Mouse (Mus musculus): ENCODE data around the gene Cbx7.
"Not testable (repeated sequence)": the region's sequence is repeated elsewhere in the genome, so short reads cannot be mapped to it uniquely, and the experiment has no call there.

Gene Cbx7

GRCm38 (mm10) chr15:79903081-79903480, 67.8 kb downstream of the Cbx7 start:
- in situ Hi-C loops (cut with MboI; ENCODE audit: unreplicated experiment in 2 of 2): not testable (repeated sequence)

- in situ Hi-C loops (cut with MboI; ENCODE audit: unreplicated experiment in 2 of 2): no loop called here
Observed at GRCm38 (mm10) chr15:79901399-79901798, 69.5 kb downstream of the Cbx7 start.

- in situ Hi-C loops (cut with MboI; ENCODE audit: unreplicated experiment in 2 of 2): no loop called here
Observed at GRCm38 (mm10) chr15:79900751-79901150, 70.2 kb downstream of the Cbx7 start.

DNA sequence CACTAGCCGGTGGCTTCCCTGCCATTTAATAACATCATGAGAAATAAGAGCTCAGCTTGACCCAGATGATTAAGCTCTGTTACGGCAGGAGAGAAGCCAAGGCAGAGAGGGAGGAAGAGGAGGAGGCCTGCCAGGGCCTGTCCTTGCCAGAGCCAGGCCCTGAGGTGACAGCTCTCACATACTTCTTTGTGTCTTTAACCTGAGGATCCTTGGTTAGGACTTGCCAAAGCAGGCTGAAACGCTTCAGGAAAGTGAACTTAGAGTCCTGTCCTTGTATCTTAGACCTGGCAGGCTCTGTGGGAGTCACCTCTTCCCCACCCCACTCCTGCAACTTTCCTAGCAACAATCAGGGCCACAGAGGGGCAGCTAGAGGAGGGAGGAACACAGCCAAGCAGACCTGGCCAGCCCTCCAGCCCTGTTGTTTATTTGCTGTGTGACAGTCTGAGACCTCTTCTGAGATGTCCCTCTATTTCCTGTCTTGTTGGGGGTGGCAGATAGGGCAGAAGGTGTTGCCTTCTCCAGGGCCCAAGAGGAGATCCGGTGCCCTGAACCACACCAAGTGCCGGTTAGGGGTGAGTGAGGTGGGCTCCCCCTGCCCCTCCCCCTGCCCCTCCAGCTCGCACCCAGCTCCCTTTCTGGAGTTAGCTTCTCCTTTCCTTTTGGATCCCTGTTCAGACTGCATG, 71.0 kb downstream of the Cbx7 start:
- in situ Hi-C loops (cut with MboI; ENCODE audit: unreplicated experiment in 2 of 2): no loop called here

DNA sequence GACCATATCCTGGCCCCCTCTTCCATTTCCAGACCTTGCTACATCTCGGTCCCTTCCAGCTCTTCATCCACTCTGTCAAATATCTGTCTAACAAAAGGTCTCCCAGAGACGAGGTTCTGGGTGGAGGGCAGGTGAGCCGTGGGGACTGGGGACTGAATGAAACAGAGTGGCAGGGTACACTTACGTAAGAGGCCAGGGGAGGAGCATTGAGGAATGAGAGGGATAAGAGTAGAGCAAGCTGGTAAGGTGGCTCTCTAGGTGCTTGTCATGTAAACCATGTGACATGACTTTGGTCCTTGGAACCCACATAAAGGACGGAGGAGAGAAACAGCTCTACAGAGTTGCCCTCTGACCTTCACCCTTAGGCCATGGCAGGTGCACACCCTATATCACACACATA, 71.9 kb downstream of the Cbx7 start:
- in situ Hi-C loops (cut with MboI; ENCODE audit: unreplicated experiment in 2 of 2): no loop called here

DNA sequence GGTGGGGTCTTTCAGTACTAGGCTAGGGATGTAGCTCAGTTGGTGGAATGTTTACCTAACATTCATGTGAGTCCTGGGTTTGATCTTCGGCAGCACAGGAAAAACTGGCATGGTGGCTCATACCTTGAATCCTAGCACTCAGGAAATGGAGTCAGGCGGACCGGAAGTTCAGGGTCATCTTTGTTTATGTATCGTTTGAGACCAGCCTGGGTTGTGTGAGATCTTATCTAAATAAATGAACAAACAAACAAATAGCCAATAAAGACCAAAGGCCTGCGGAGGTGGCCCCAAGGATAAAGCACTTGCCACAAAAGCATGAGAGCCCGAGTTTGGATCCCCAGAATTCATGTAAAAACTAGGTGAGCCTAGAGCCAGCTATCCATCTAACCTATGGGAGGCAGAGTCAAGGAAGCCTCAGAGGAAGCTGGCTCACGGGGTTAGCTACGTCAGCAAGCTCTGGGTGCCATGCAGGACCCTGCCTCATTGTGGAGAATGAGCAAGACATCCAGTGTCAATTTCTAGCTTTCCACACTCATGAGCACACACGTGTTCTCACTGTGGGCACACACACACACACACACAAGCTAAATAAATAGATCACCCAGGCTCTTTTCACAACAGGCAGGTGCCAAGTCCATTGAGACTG, 74.7 kb downstream of the Cbx7 start:
- in situ Hi-C loops (cut with MboI; ENCODE audit: unreplicated experiment in 2 of 2): no loop called here

DNA sequence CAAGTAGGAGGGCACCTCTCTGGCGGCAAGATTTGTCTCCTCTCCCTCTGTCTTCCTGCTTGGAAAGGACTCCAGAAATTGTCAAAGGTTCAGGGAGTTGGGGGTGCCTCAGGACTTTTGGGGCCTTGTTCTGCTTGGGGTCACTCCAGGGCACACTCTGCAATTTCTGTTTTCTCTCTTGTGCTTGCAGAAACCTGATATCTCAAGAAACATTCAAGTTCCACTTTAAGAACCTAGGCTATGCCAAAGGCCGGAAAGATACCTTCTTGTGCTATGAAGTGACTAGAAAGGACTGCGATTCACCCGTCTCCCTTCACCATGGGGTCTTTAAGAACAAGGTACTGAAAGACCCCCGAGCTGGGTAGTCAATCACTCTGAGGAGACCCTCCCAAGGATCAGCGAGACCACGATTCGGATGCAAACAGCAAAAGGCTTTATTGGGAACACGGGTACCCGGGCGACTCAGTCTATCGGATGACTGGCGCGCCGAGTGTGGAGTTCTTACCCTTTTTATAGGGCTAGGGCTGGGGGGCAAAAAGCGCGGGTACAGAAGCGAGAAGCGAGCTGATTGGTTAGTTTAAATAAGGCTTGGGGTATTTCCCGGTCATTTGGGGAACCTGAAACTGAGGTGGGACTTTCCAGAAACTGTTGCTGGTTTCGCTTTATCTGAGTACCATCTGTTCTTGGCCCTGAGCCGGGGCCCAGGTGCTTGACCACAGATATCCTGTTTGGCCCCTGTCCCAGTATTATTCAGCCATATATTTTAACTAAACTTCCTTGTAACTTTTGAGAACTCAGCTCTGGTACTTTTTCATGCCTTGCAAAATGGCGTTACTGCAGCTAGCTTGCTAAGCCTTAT, 75.5 kb downstream of the Cbx7 start:
- in situ Hi-C loops (cut with MboI; ENCODE audit: unreplicated experiment in 2 of 2): not testable (repeated sequence)

GRCm38 (mm10) chr15:79894343-79894742, 76.6 kb downstream of the Cbx7 start:
- in situ Hi-C loops (cut with MboI; ENCODE audit: unreplicated experiment in 2 of 2): loop anchor here in 1 of 2 experiments (5.0 kb wide), 1 partner anchor 62 kb away; the partner anchor contains the start of genes Cbx6 and Npcd

DNA sequence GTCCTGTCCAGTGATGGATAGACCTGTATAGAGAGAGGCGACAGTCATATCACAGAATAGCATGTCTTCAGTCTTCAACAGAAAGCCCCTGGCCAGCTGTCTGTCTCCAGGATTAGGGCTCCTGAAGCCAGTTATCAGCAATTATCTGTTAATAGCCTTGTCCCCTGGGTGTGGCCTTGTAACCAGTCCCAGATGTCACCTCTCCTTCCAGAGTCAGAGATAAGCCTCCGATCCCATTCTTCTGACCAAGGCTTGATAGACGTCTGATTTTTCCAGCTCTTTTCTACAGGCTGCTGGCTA, 77.1 kb downstream of the Cbx7 start:
- in situ Hi-C loops (cut with MboI; ENCODE audit: unreplicated experiment in 2 of 2): loop anchor here in 1 of 2 experiments (5.0 kb wide), 1 partner anchor 61 kb away; the partner anchor contains the start of genes Cbx6 and Npcd

- in situ Hi-C loops (cut with MboI; ENCODE audit: unreplicated experiment in 2 of 2): loop anchor here in 1 of 2 experiments (5.0 kb wide), 1 partner anchor 61 kb away; the partner anchor contains the start of genes Cbx6 and Npcd
Observed at GRCm38 (mm10) chr15:79892995-79893823, 77.7 kb downstream of the Cbx7 start.

GRCm38 (mm10) chr15:79892213-79892541, 78.7 kb downstream of the Cbx7 start:
- in situ Hi-C loops (cut with MboI; ENCODE audit: unreplicated experiment in 2 of 2): loop anchor here in 1 of 2 experiments (5.0 kb wide), 1 partner anchor 60 kb away; the partner anchor contains the start of genes Cbx6 and Npcd

GRCm38 (mm10) chr15:79891436-79892212, 79.3 kb downstream of the Cbx7 start, which contains the start of gene Apobec3:
Apobec3 (plus strand) TSS chr15:79891659.
- in situ Hi-C loops (cut with MboI; ENCODE audit: unreplicated experiment in 2 of 2): loop anchor here in 1 of 2 experiments (5.0 kb wide), 1 partner anchor 59 kb away; the partner anchor contains the start of genes Cbx6 and Npcd

DNA sequence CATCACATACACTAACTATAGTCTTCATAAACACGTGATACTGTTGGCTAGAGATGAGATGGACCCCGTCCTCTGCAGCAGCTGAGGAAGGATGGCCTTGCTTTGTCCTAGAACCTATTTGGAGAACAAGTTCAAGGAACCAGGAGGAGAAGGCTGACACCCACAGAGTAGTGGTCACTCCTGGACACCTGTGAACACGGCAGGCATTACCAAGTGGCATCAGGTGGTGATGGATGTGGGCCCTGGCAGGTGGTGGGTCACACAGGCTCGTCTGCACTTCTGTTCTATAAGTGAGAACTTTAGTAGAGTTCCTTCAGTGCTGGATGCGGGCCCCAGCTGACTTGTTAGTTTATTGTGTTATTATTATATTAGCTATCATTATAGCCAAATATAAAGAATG, 86.1 kb downstream of the Cbx7 start:
- in situ Hi-C loops (cut with MboI; ENCODE audit: unreplicated experiment in 2 of 2): loop anchor here in 1 of 2 experiments (5.0 kb wide), 1 partner anchor 53 kb away; the partner anchor contains the start of genes Cbx6 and Npcd

GRCm38 (mm10) chr15:79883352-79883822, 87.5 kb downstream of the Cbx7 start:
- in situ Hi-C loops (cut with MboI; ENCODE audit: unreplicated experiment in 2 of 2): loop anchor here in 1 of 2 experiments (5.0 kb wide), 1 partner anchor 51 kb away; the partner anchor contains the start of genes Cbx6 and Npcd

DNA sequence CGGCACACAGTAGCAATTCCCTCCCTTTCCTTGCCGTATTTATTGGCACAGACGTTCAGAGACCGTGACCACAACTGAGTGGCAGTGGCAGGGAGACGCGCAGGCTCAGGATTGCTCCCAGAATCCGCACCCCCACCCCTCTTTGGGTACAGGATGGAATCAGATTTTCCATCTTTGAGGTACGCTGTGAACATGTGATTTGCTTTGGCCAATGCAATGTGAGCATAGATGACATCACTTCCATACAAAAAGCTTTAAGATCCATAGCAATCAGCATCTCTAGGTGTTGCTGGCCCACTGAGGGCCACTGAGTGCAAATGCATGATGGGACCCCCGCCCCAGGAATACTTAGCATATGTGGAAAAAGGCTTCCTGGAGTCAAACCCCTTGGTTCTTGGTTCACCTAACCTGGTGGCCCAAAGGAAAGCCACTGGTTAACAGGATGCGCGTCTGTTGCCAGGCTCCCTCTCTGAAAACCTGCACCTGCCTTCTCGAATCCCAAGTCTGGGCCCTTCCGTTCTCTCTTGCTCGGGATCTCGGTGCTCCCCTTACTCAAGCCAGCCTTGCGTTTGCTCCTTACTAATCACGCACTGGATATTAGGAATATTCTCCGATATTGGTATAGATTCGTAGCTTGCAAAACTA, 88.2 kb downstream of the Cbx7 start:
- in situ Hi-C loops (cut with MboI; ENCODE audit: unreplicated experiment in 2 of 2): loop anchor here in 1 of 2 experiments (5.0 kb wide), 1 partner anchor 50 kb away; the partner anchor contains the start of genes Cbx6 and Npcd

GRCm38 (mm10) chr15:79880477-79880876, 90.4 kb downstream of the Cbx7 start:
- in situ Hi-C loops (cut with MboI; ENCODE audit: unreplicated experiment in 2 of 2): loop anchor here in 1 of 2 experiments (5.0 kb wide), 1 partner anchor 48 kb away; the partner anchor contains the start of genes Cbx6 and Npcd

DNA sequence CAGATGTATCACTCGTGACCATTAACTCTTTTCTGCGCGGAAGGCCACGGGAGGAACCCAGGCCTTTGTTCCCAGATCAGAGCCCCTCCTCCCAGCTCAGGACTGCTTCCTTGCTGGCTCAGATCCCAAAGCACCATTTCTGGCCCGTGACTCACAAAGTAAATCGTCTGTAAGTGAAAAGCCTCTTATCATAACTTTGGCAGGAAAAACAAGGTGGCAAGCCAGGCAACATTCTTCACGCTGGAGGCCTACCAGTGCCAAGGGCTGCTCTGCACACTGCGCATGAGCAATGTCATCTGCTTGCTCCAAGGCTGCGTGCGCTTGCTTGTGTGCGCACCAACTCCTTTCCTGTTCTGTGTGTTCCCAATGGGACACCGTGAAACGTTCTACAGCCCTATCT, 91.6 kb downstream of the Cbx7 start:
- in situ Hi-C loops (cut with MboI; ENCODE audit: unreplicated experiment in 2 of 2): no loop called here

- in situ Hi-C loops (cut with MboI; ENCODE audit: unreplicated experiment in 2 of 2): no loop called here
Observed at GRCm38 (mm10) chr15:79878725-79879136, 92.2 kb downstream of the Cbx7 start.

Data from v-Abl transformed pro-B cells (cell line).